Mouse (Mus musculus): ENCODE measurements around the gene Kmt2c.

The Kmt2c gene

GRCm38 (mm10) chr5:25383581-25383980, 115.0 kb downstream of the Kmt2c start:
- no peak for DNase-seq (ENCODE audit: extremely low spot score, low spot score)

GRCm38 (mm10) chr5:25379188-25379587, 119.4 kb downstream of the Kmt2c start:
- DNase-seq (ENCODE audit: extremely low spot score, low spot score) = no peak

GRCm38 (mm10) chr5:25368420-25368819, 130.2 kb downstream of the Kmt2c start:
- no peak for DNase-seq (ENCODE audit: extremely low spot score, low spot score)

GRCm38 (mm10) chr5:25367126-25367525, 131.5 kb downstream of the Kmt2c start:
- DNase-seq (ENCODE audit: extremely low spot score, low spot score) = no peak

- DNase-seq (ENCODE audit: extremely low spot score, low spot score) = no peak
These were observed 145.1 kb downstream of the Kmt2c start for GRCm38 (mm10) chr5:25353509-25353908.

GRCm38 (mm10) chr5:25331322-25331721, 167.3 kb downstream of the Kmt2c start:
- DNase-seq (ENCODE audit: extremely low spot score, low spot score) = no peak

- DNase-seq (ENCODE audit: extremely low spot score, low spot score) = no peak
These were observed 184.7 kb downstream of the Kmt2c start for GRCm38 (mm10) chr5:25313881-25314280.

GRCm38 (mm10) chr5:25310226-25310625, 188.4 kb downstream of the Kmt2c start:
- DNase-seq (ENCODE audit: extremely low spot score, low spot score) = no peak

- no peak for DNase-seq (ENCODE audit: extremely low spot score, low spot score)
These were observed 201.8 kb downstream of the Kmt2c start for GRCm38 (mm10) chr5:25296830-25297229.

- no peak for DNase-seq (ENCODE audit: extremely low spot score, low spot score)
These were observed 214.6 kb downstream of the Kmt2c start for GRCm38 (mm10) chr5:25283988-25284387.

GRCm38 (mm10) chr5:25276365-25276764, 222.2 kb downstream of the Kmt2c start:
- no peak for DNase-seq (ENCODE audit: extremely low spot score, low spot score)

- no peak for DNase-seq (ENCODE audit: extremely low spot score, low spot score)
These were observed 223.0 kb downstream of the Kmt2c start for GRCm38 (mm10) chr5:25275629-25276028.

GRCm38 (mm10) chr5:25268258-25268888, 230.2 kb downstream of the Kmt2c start:
- no peak for DNase-seq (ENCODE audit: extremely low spot score, low spot score)

- no peak for DNase-seq (ENCODE audit: extremely low spot score, low spot score)
These were observed 236.3 kb downstream of the Kmt2c start for GRCm38 (mm10) chr5:25262266-25262665.

GRCm38 (mm10) chr5:25261452-25261851, 237.1 kb downstream of the Kmt2c start:
- DNase-seq (ENCODE audit: extremely low spot score, low spot score) = no peak

GRCm38 (mm10) chr5:25256686-25257085, 241.9 kb downstream of the Kmt2c start:
- DNase-seq (ENCODE audit: extremely low spot score, low spot score) = no peak

- no peak for DNase-seq (ENCODE audit: extremely low spot score, low spot score)
These were observed 244.1 kb downstream of the Kmt2c start for GRCm38 (mm10) chr5:25254491-25254890.

- DNase-seq (ENCODE audit: extremely low spot score, low spot score) = no peak
These were observed 245.6 kb downstream of the Kmt2c start for GRCm38 (mm10) chr5:25252825-25253544.

- DNase-seq (ENCODE audit: extremely low spot score, low spot score) = no peak
These were observed 246.2 kb downstream of the Kmt2c start for GRCm38 (mm10) chr5:25252423-25252822.

GRCm38 (mm10) chr5:25247036-25247435, 251.5 kb downstream of the Kmt2c start:
- no peak for DNase-seq (ENCODE audit: extremely low spot score, low spot score)

GRCm38 (mm10) chr5:25246473-25246865, 252.1 kb downstream of the Kmt2c start:
- DNase-seq (ENCODE audit: extremely low spot score, low spot score) = no peak

- DNase-seq (ENCODE audit: extremely low spot score, low spot score) = no peak
These were observed 252.6 kb downstream of the Kmt2c start for GRCm38 (mm10) chr5:25245806-25246472.
